Mouse (Mus musculus) C2C12 (cell line): ENCODE measurements at regions not wholly inside any gene's neighbourhood (a gene's known extent, or its start where the extent isn't known, plus 50 kb on each side); places are given as distances from the start of the nearest gene placed in this dataset.

ENCODE experiments used
- CTCF ChIP-seq: IDR thresholded peaks from one replicate; pipeline ENCODE4 v1.5.1; 2011; ENCODE audit not compliant: control insufficient read depth, insufficient read depth, insufficient read length
- FOSL1 ChIP-seq: IDR thresholded peaks from one replicate; pipeline ENCODE4 v1.8.0; 2011; ENCODE audit warnings: mild to moderate bottlenecking, low read length; ENCODE audit not compliant: poor library complexity, insufficient read depth, severe bottlenecking
- MAX ChIP-seq: IDR thresholded peaks from one replicate; pipeline ENCODE4 v1.6.1; 2011; ENCODE audit warnings: mild to moderate bottlenecking, control low read depth

DNA sequence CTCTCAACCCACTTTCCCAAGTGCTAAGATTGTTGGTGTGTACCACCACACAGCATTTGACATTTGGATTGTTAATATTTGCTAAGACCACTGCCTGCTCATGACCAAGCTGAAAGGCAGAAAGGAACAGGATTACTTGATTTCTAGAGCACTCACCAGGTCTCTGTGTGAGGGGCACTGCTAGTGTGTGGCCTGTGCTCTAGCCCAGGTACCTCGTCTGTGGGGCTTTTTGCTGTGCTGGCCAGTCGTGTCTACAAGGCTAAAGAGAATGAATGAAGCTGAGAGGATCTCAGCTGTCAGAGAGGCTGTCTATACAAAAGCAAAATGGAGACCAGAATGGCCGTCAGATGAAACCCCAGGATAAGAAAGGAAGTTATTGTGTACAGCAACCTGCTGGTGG, 95.0 kb downstream of the Tmco5 start:
- TF ChIP-seq FOSL1 (no peak), MAX (no peak), CTCF (no peak)
